Mouse (Mus musculus): ENCODE measurements around the gene Lrrc37a. TPM values are rescaled to one million over a fixed set of nuclear protein-coding genes. Genes with fewer than 3 reads are reported as not detected.
"Not testable (repeated sequence)": the region's sequence is repeated elsewhere in the genome, so short reads cannot be mapped to it uniquely, and the experiment has no call there.

Lrrc37a gene
- polyA plus RNA-seq (2012; rRNA removed): 0.04 and 0.06 TPM in 2 replicates

GRCm38 (mm10) chr11:103504497-103504896 lies at the start of gene Lrrc37a:
TSS of gene Lrrc37a (minus strand) at chr11:103504597.
- DNase-seq (ENCODE audit: low read depth): no peak

GRCm38 (mm10) chr11:103534973-103535372 lies 30.6 kb upstream of the Lrrc37a start:
- DNase-seq (ENCODE audit: low read depth): not testable (repeated sequence)

DNA sequence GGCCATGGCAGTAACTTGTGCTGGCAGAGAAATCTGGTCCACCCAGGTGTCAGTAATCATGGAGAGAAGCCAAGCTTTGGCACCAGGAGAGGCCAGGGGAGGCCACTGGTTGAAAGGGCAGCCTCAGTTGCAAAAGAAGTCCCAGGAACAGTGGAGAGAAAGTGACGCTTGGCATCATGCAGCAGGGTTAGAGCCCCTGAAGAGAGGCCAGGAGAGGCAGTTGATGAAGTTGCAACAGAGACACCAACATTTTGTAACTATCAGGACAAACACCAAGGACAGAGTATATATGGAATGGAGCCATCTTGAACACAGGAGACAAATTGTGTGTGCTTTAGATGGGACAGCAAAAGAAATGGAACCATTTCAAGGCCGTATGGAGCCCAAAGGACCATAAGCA lies 7.7 kb upstream of the Lrrc37a start:
- no peak for DNase-seq (ENCODE audit: low read depth)

GRCm38 (mm10) chr11:103464443-103464842 lies 40.0 kb downstream of the Lrrc37a start:
- no peak for DNase-seq (ENCODE audit: low read depth)

DNA sequence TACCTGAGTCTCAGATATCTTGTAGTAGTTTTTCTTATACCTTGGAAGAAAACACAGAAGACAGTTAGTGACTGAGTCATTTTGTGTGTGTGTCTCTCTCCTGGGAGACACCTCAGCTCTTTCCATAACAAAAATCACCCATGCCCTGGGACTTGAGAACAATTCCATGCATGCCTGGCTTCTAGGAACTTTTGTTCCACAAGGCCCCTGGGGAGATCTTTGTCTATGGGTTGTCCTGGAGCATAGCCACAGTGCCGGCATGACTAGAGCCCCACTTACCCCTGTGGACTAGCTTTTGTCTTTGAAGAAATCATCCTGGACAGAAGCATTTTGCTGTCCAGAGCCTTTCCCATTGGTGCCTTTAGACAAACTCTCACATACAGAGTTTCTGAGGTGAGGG lies 53.3 kb downstream of the Lrrc37a start:
- not testable (repeated sequence) for DNase-seq (ENCODE audit: low read depth)

DNA sequence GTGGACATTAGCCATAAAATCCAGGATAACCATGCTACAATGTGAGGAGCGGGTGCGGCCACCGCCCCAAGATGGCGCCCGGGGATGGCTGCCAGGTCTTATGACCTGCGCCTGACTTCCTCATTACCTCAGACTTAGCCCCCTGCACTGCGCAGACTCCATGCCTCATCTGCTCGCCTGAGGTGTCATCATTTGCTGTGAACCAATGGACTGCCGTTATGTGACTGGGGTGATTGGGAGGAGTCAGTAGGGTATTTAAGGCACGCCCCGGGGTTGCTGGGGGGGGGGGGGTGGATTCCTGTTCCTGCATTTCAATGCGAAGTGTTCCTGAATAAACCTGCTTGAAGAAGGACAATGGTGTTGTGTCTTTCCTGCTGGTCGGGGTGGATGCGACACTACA lies 54.7 kb downstream of the Lrrc37a start:
- not testable (repeated sequence) for DNase-seq (ENCODE audit: low read depth)

GRCm38 (mm10) chr11:103443678-103444077 lies 60.7 kb downstream of the Lrrc37a start:
- no peak for DNase-seq (ENCODE audit: low read depth)

DNA sequence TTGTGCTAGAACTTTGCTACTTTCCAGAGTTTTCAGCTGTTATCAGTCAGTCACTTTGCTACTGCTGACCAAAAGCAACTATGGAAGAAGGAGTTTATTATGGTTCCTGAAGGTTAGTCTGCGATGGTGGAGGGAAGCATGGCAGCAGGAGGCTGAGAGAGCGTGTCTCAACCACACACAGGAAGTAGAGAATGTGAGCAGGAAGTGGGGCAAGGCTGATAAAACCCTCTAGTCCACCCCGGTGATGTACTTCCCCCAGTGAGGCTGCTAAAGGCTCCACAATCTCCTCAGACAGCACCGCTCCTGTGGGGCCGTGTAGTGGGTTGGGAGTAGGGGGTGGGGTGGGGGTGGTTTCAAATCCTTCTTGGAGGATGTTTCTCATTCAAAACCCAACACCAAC lies 68.1 kb downstream of the Lrrc37a start:
- DNase-seq (ENCODE audit: low read depth): no peak

DNA sequence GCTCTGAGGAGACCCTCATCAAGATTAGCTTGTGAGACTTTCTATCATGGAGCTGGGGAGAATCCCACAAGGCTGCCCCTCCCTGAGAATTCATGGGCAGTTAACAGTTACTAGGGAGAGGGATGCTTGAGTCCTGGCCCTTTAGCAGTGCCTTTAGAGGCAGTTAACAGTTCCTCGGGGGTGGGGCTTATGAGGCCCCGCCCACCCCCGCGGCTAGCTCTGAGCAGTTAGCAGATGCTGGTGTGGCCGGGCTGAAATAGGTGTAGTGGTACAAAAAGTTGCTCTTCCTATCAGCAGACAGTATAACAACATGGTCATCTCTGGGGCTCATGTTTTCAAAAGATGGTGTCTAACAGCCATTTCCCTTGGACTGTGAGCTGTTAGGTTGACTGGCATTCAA lies 79.4 kb downstream of the Lrrc37a start:
- no peak for DNase-seq (ENCODE audit: low read depth)

GRCm38 (mm10) chr11:103419667-103420066 lies 84.7 kb downstream of the Lrrc37a start:
- no peak for DNase-seq (ENCODE audit: low read depth)

- DNase-seq (ENCODE audit: low read depth): no peak
These were observed 85.2 kb downstream of the Lrrc37a start for GRCm38 (mm10) chr11:103419226-103419625.

DNA sequence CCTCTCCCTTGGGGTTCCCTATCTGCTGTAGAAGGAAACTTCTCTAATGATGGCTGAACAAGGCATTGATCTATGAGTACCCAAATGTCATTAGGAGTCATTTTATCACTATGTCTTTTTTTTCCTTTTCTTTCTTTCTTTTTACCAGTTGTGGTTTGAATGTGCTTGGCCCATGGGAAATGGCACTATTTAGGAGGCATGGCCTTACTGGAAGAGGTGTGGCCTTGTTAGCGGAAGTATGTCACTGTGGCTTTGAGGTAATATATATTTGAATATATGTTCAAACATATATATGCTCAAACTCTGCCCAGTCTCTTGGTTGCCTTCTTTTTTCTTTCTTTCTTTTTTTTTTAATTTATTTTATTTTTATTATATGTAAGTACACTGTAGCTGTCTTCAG lies 90.9 kb downstream of the Lrrc37a start:
- no peak for DNase-seq (ENCODE audit: low read depth)

- DNase-seq (ENCODE audit: low read depth): no peak
These were observed 91.4 kb downstream of the Lrrc37a start for GRCm38 (mm10) chr11:103412950-103413423.

GRCm38 (mm10) chr11:103411981-103412949 lies 92.1 kb downstream of the Lrrc37a start, which contains the start of gene Plekhm1:
TSS of gene Plekhm1 (minus strand) at chr11:103412687.
- DNase-seq (ENCODE audit: low read depth): no peak

DNA sequence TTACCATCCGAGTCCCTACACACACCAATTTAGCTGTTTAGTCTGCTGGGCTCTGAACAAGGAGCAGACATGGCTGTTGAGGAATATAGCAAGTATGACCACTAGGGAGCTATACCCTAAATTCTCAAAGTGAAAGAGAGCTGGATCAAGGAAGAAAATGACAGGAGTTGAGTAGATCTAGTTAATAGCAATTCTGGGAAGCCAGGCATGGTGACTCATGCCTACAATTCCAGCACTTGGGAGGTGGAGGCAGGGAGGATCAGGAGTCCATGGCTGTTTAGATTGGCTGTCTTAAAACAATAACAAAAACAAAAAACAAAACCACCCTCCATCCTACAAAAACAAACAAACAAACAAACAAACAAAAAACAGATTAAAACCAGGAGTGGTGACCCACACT lies 93.1 kb downstream of the Lrrc37a start:
- no peak for DNase-seq (ENCODE audit: low read depth)

DNA sequence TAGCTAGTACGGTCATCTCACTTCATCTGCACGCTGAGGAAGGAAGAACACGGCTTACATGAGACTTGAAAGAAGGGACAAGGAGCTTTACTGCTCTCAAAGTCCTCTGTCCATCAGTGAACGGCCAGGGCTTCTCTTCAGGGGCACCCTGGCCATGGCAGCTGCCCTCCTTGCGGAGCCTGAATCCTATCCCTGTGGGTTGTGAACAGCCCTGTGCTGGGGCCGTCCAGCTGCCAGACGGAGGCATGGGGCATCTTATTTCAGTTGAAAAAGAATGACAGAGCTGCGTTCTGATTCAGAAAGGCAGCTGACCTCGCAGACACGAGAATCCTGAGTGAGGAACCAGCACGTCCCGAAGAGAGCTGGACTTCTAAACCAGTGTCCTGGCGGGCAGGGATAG lies 95.5 kb downstream of the Lrrc37a start:
- no peak for DNase-seq (ENCODE audit: low read depth)

- not testable (repeated sequence) for DNase-seq (ENCODE audit: low read depth)
These were observed 97.3 kb downstream of the Lrrc37a start for GRCm38 (mm10) chr11:103407136-103407535.

- DNase-seq (ENCODE audit: low read depth): no peak
These were observed 97.8 kb downstream of the Lrrc37a start for GRCm38 (mm10) chr11:103406551-103406950.

GRCm38 (mm10) chr11:103405814-103406213 lies 98.6 kb downstream of the Lrrc37a start:
- DNase-seq (ENCODE audit: low read depth): no peak

DNA sequence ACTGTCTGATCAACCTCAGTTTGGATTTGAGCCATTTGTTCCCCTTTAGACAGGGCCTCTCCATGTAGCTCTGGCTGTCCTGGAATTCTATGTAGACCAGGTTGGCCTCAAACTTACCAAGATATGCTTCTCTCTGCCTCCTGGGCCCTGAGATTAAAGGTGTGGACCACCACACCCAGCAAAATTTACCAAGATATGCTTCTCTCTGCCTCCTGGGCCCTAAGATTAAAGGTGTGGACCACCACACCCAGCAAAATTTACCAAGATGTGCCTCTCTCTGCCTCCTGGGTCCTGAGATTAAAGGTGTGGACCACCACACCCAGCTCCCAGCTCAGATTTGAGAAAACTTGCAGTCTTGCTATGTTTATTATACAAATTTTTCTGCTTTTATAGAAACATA lies 99.8 kb downstream of the Lrrc37a start:
- no peak for DNase-seq (ENCODE audit: low read depth)

DNA sequence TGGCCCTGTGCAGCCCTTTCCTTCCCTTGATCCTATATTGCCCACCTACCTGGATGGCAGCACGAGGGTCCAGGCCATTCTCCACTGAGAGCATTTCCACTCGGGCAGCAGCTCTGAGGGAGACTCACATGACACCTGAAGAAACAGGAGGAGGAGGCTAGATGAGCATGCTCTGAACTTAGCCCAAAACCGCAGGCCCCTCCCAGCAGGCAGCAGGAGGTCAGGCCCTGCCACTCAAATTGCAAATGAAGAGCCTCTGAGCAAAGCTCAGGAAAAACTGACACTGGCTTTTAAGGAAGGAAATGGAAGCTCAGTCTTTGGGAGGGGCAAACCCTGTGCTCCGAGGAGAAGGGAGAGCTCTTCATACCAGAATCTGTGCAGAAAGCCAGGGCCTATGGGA lies 100.6 kb downstream of the Lrrc37a start:
- no peak for DNase-seq (ENCODE audit: low read depth)

GRCm38 (mm10) chr11:103402738-103403137 lies 101.7 kb downstream of the Lrrc37a start:
- no peak for DNase-seq (ENCODE audit: low read depth)

GRCm38 (mm10) chr11:103402198-103402597 lies 102.2 kb downstream of the Lrrc37a start:
- DNase-seq (ENCODE audit: low read depth): no peak
